Mouse (Mus musculus): Measurements from ENCODE around the gene Tmem30a.

DNA sequence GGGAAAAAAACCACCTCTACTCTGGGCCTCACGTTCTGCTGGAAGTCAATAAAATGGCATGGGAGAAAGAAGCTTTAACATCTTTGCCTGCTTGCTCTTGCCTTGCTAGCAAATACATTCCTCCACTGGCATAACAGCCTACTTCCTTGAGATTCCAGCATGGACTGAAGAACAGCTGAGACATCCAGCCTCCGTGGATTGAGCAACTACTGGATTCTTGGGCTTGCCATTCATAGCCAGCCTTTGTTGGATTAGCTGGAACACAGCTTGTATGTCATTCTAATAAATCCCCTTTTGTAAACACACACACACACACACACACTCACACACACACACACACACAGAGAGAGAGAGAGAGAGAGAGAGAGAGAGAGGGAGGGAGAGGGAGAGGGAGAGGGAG, 33.8 kb upstream of the Tmem30a start:
- TF ChIP-seq CTCF (conservative IDR thresholded peaks at IDR 0.05; ENCODE audit: low read length), result no peak
- TF ChIP-seq NANOG (IDR thresholded peaks at IDR 0.05; ENCODE audit: borderline replicate concordance, low read length), result no peak
